Mouse (Mus musculus) cerebellum, adult 2 months (tissue): ENCODE data around the gene Kctd15. TPM values are rescaled to one million over a fixed set of nuclear protein-coding genes. Genes with fewer than 3 reads are reported as not detected.
A peak's percentile ranks its signal among the peaks of the same experiment; 100 is the strongest.

Experiments
- DNase-seq, 2 experiments: peaks; one replicate each; pipeline ENCODE4 v3.0.0; 2021
- H3K27ac ChIP-seq: fragments of 200-500 bp; 2 replicates; pipeline ENCODE4 v1.5.1; 2012; ENCODE audit warnings: low read length, control low read depth, inconsistent platforms; ENCODE audit not compliant: insufficient read depth
- H3K27me3 ChIP-seq: fragments of 200-500 bp; 2 replicates; pipeline ENCODE4 v1.6.1; 2012; ENCODE audit warnings: inconsistent platforms, mild to moderate bottlenecking, low read length, moderate library complexity; ENCODE audit not compliant: control insufficient read depth, insufficient read depth
- H3K4me1 ChIP-seq: fragments of 200-500 bp; 2 replicates; pipeline ENCODE4 v1.6.1; 2011; ENCODE audit warnings: low read length; ENCODE audit not compliant: control insufficient read depth, insufficient read depth
- H3K4me3 ChIP-seq: fragments of 200-500 bp; replicated peaks from 2 replicates; pipeline ENCODE3; 2011; ENCODE audit warnings: mild to moderate bottlenecking, low read depth, low read length, control low read depth; ENCODE audit not compliant: insufficient read depth
- CTCF ChIP-seq: fragments of 200-500 bp; IDR thresholded peaks from 2 replicates; pipeline ENCODE4 v1.5.1; 2011; ENCODE audit warnings: low read depth, mild to moderate bottlenecking, control low read depth, low read length, moderate library complexity, borderline replicate concordance; ENCODE audit not compliant: insufficient read depth
- POLR2A ChIP-seq: fragments of 200-500 bp; IDR thresholded peaks from 2 replicates; pipeline ENCODE4 v1.6.1; 2011; ENCODE audit warnings: low read length, control low read depth, borderline replicate concordance; ENCODE audit not compliant: insufficient read depth
- WGBS: fragments of 180-500 bp; shearing (Covaris S2); methylation state at CpG from one replicate; pipeline ENCODE4 v1.1.7; 2018; 5-methylcytosine and 5-hydroxymethylcytosine counted together
- polyA plus RNA-seq: library from polyadenylated mRNA; depleted of rRNA; stranded (reverse); fragments of >200 nt; gene quantifications from 2 replicates; pipeline ENCODE4 v1.2.3, GENCODE M21; 2012

Gene Kctd15
- polyA plus RNA-seq, 1 experiment = 16.5 TPM

GRCm38 (mm10) chr7:34632966-34633742 is 23.4 kb downstream of the Kctd15 start:
- Histone ChIP-seq H3K4me3 (no peak overlapping the region), H3K27ac (no peak overlapping the region), H3K4me1 (no peaks in the 10 kb centered on the region; the same call in none of the 2 replicates), H3K27me3 (no peaks in the 10 kb centered on the region)
- TF ChIP-seq CTCF (no peak), POLR2A (no peak)
- 81% methylated on average over 10 of the region's 10 CpGs for WGBS
- DNase-seq = no peak

- H3K27me3 ChIP-seq = no peaks in the 10 kb centered on the region
- DNase-seq = peak; percentile 23 to 25
- no peak overlapping the region for H3K27ac ChIP-seq
- no peak for TF ChIP-seq CTCF
- no peak for TF ChIP-seq POLR2A
- H3K4me1 ChIP-seq = no peaks in the 10 kb centered on the region; the same call in 1 of the 2 replicates
- H3K4me3 ChIP-seq = peak overlapping the region; percentile 2
- WGBS = 1% methylated on average over 34 of the region's 34 CpGs
Observed at GRCm38 (mm10) chr7:34630211-34631085, 26.1 kb downstream of the Kctd15 start.

- WGBS = 23% methylated on average over 8 of the region's 8 CpGs
- H3K4me1 ChIP-seq = no peaks in the 10 kb centered on the region; the same call in 1 of the 2 replicates
Observed at GRCm38 (mm10) chr7:34629702-34630210, 26.8 kb downstream of the Kctd15 start.

GRCm38 (mm10) chr7:34620411-34620810 is 36.1 kb downstream of the Kctd15 start:
- DNase-seq = no peak
- WGBS = 20% methylated on average over 2 of the region's 2 CpGs
- TF ChIP-seq CTCF (no peak), POLR2A (no peak)

More at GRCm38 (mm10) chr7:34629702-34630210, 26.8 kb downstream of the Kctd15 start:
- Histone ChIP-seq H3K4me3 (no peak overlapping the region), H3K27me3 (no peaks in the 10 kb centered on the region), H3K27ac (no peak overlapping the region)
- no peak for TF ChIP-seq POLR2A
- TF ChIP-seq CTCF = no peak
- DNase-seq = no peak

GRCm38 (mm10) chr7:34618141-34618890 is 38.2 kb downstream of the Kctd15 start:
- H3K27ac ChIP-seq = no peak overlapping the region
- no peaks in the 10 kb centered on the region for H3K4me1 ChIP-seq
- H3K27me3 ChIP-seq = no peaks in the 10 kb centered on the region
- TF ChIP-seq POLR2A = no peak
- TF ChIP-seq CTCF = no peak
- DNase-seq = no peak
- WGBS = 84% methylated on average over 11 of the region's 11 CpGs
- no peak overlapping the region for H3K4me3 ChIP-seq

More at GRCm38 (mm10) chr7:34620411-34620810, 36.1 kb downstream of the Kctd15 start:
- Histone ChIP-seq H3K27ac (no peak overlapping the region), H3K4me1 (no peaks in the 10 kb centered on the region), H3K27me3 (no peaks in the 10 kb centered on the region), H3K4me3 (no peak overlapping the region)

GRCm38 (mm10) chr7:34616275-34616674 is 40.3 kb downstream of the Kctd15 start:
- TF ChIP-seq POLR2A (no peak), CTCF (no peak)
- Histone ChIP-seq H3K27me3 (no peaks in the 10 kb centered on the region), H3K4me3 (no peak overlapping the region), H3K4me1 (no peaks in the 10 kb centered on the region), H3K27ac (no peak overlapping the region)
- WGBS = 90% methylated on average over 2 of the region's 2 CpGs
- DNase-seq = no peak

- DNase-seq = no peak
- WGBS = 57% methylated on average over 6 of the region's 6 CpGs
- no peak for TF ChIP-seq CTCF
- TF ChIP-seq POLR2A = no peak
- H3K27ac ChIP-seq = no peak overlapping the region
- no peaks in the 10 kb centered on the region for H3K27me3 ChIP-seq
- H3K4me1 ChIP-seq = no peaks in the 10 kb centered on the region
- H3K4me3 ChIP-seq = no peak overlapping the region
Observed at GRCm38 (mm10) chr7:34610445-34610844, 46.1 kb downstream of the Kctd15 start.
